Mouse (Mus musculus) E14TG2a.4 (cell line): ENCODE results near the gene Apba1.

Experiments
- H3K27me3 ChIP-seq: 2 replicates; pipeline ENCODE4 v1.6.1; 2014; ENCODE audit warnings: low read length, control low read depth; ENCODE audit not compliant: insufficient read depth
- H3K36me3 ChIP-seq: 2 replicates; pipeline ENCODE4 v1.6.1; 2014; ENCODE audit warnings: low read length, control low read depth; ENCODE audit not compliant: insufficient read depth
- H3K4me1 ChIP-seq: replicated peaks from 2 replicates; pipeline ENCODE4 v1.6.1; 2014; ENCODE audit warnings: low read depth, low read length, control low read depth
- H3K4me3 ChIP-seq: replicated peaks from 2 replicates; pipeline ENCODE4 v1.5.1; 2014; ENCODE audit warnings: mild to moderate bottlenecking, low read length
- H3K9me3 ChIP-seq: 2 replicates; pipeline ENCODE4 v1.6.1; 2014; ENCODE audit warnings: low read length, control low read depth
- CTCF ChIP-seq: conservative IDR thresholded peaks from 2 replicates; pipeline ENCODE4 v1.5.1; 2014; ENCODE audit warnings: low read length
- NANOG ChIP-seq: IDR thresholded peaks from 2 replicates; pipeline ENCODE4 v1.6.1; 2014; ENCODE audit warnings: borderline replicate concordance, low read length, mixed read lengths
- POU5F1 ChIP-seq: IDR thresholded peaks from 2 replicates; pipeline ENCODE4 v1.6.1; 2014; ENCODE audit warnings: low read length, borderline replicate concordance

Apba1 gene

DNA sequence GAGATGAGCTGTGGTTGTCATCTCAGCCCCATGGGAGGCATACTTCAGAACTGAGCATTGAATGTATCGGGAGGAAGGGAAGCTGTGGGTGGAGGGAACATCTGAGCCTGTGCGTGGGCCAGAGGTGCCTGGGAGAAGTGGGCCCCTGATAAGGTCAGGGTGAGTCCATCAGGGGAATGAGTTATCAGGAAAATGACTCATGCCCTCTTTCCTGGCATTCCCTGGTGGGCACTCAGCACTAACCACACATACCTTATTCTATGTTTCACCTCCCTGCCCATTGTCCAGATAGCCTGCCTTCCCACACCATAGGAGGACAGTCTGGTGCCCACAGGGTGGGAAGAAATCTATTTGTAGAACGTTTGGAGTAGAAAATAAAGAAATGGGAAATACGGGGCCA, 151.7 kb downstream of the Apba1 start:
- H3K27me3 ChIP-seq: peaks cover 14% of the 10 kb centered on the region; the same call in 1 of the 2 replicates
- peaks cover 7% of the 10 kb centered on the region for H3K4me1 ChIP-seq
- TF ChIP-seq POU5F1: no peak
- TF ChIP-seq CTCF: no peak
- TF ChIP-seq NANOG: no peak
- no peaks in the 10 kb centered on the region for H3K36me3 ChIP-seq
- no peaks in the 10 kb centered on the region for H3K9me3 ChIP-seq
- no peak overlapping the region for H3K4me3 ChIP-seq

GRCm38 (mm10) chr19:23919384-23920219, 160.9 kb downstream of the Apba1 start:
- no peak for TF ChIP-seq NANOG
- TF ChIP-seq CTCF: no peak
- TF ChIP-seq POU5F1: no peak
- H3K9me3 ChIP-seq: no peaks in the 10 kb centered on the region

DNA sequence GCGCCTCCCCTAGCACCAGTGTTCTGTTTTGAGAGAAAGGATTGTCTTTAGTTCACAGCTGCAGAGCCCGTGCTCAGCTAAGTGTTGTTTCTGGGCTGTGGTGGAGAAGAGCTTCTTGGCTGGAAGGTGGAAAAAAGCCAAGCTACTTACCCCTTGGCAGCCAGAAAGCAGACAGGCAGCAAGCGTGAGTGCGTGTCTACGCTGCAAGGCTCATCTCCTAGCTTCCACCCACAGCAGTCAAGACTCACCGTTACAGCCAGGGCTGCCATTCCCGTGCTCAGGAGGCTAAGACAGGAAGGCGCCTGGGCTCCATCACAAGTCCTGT, 161.5 kb downstream of the Apba1 start:
- TF ChIP-seq CTCF: no peak
- no peak for TF ChIP-seq NANOG
- TF ChIP-seq POU5F1: no peak
- Histone ChIP-seq H3K4me3 (no peak overlapping the region), H3K9me3 (no peaks in the 10 kb centered on the region), H3K36me3 (no peaks in the 10 kb centered on the region), H3K4me1 (no peaks in the 10 kb centered on the region), H3K27me3 (0 out of 2 replicates have a peak, but pooled peaks cover 2% of the 10 kb centered on the region)

More at GRCm38 (mm10) chr19:23919384-23920219, 160.9 kb downstream of the Apba1 start:
- Histone ChIP-seq H3K4me1 (no peaks in the 10 kb centered on the region), H3K27me3 (0 out of 2 replicates have a peak, but pooled peaks cover 2% of the 10 kb centered on the region), H3K4me3 (no peak overlapping the region), H3K36me3 (no peaks in the 10 kb centered on the region)

GRCm38 (mm10) chr19:23922601-23923000, 163.9 kb downstream of the Apba1 start:
- Histone ChIP-seq H3K4me3 (no peak overlapping the region), H3K4me1 (no peaks in the 10 kb centered on the region), H3K9me3 (no peaks in the 10 kb centered on the region), H3K27me3 (0 out of 2 replicates have a peak, but pooled peaks cover 2% of the 10 kb centered on the region), H3K36me3 (no peaks in the 10 kb centered on the region)
- TF ChIP-seq POU5F1: no peak
- TF ChIP-seq NANOG: no peak
- TF ChIP-seq CTCF: no peak

- H3K36me3 ChIP-seq: no peaks in the 10 kb centered on the region
- H3K27me3 ChIP-seq: 0 out of 2 replicates have a peak, but pooled peaks cover 2% of the 10 kb centered on the region
- no peak overlapping the region for H3K4me3 ChIP-seq
- H3K9me3 ChIP-seq: no peaks in the 10 kb centered on the region
- TF ChIP-seq CTCF (no peak), NANOG (no peak), POU5F1 (no peak)
- no peaks in the 10 kb centered on the region for H3K4me1 ChIP-seq
These were observed 165.4 kb downstream of the Apba1 start for GRCm38 (mm10) chr19:23924057-23924456.

DNA sequence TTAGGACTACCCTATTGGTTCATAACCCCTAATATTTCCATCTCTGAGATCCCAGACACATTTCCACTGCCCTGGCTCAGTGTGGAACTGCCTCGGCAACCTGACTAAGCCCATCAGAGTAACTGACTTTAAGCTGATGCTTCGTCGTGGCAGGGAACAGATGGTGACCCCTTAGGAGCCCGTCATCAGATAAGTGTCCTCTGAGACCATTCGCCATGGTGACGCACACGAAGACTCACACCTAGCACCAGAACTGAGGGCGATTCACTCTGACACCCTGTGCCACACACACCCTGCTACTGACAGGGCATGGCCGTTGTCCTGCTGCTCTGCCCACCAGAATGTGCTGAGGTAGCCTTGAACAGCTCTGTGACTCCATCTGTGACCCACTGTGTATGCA, 166.1 kb downstream of the Apba1 start:
- H3K4me3 ChIP-seq: no peak overlapping the region
- no peaks in the 10 kb centered on the region for H3K4me1 ChIP-seq
- no peaks in the 10 kb centered on the region for H3K9me3 ChIP-seq
- 0 out of 2 replicates have a peak, but pooled peaks cover 2% of the 10 kb centered on the region for H3K27me3 ChIP-seq
- TF ChIP-seq NANOG: no peak
- H3K36me3 ChIP-seq: no peaks in the 10 kb centered on the region

- Histone ChIP-seq H3K4me3 (no peak overlapping the region), H3K4me1 (no peaks in the 10 kb centered on the region), H3K36me3 (no peaks in the 10 kb centered on the region), H3K9me3 (no peaks in the 10 kb centered on the region), H3K27me3 (no peaks in the 10 kb centered on the region)
- no peak for TF ChIP-seq NANOG
- no peak for TF ChIP-seq CTCF
- no peak for TF ChIP-seq POU5F1
These were observed 166.9 kb downstream of the Apba1 start for GRCm38 (mm10) chr19:23925541-23925940.

DNA sequence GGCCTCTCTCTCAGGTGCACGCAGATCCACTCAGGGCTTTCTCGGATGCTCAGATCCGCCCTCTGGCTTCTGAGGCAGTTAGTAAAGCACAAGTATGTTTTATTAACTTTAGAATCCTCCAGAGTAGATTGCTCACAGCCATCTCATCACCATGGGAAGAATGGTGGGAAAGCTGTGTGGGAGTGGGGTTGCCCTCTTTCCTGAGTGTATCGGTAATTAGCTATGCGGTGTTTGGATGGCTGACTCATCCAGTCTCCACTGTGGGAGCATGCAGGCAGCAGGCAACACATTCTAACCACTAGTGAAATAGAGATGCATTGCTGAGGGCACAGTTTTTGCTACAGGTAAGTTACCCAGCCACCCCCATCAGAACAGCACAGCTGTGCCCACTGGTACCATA, 172.1 kb downstream of the Apba1 start:
- TF ChIP-seq CTCF: no peak
- no peak for TF ChIP-seq NANOG
- no peak for TF ChIP-seq POU5F1

More for the DNA sequence above, 172.1 kb downstream of the Apba1 start:
- Histone ChIP-seq H3K4me1 (no peaks in the 10 kb centered on the region), H3K4me3 (no peak overlapping the region), H3K27me3 (no peaks in the 10 kb centered on the region), H3K36me3 (no peaks in the 10 kb centered on the region), H3K9me3 (peaks cover 14% of the 10 kb centered on the region)
